Mouse (Mus musculus) thymus, postnatal 14 days (tissue): ENCODE measurements around the gene Cmtm5.
"Not testable (repeated sequence)": the region's sequence is repeated elsewhere in the genome, so short reads cannot be mapped to it uniquely, and the experiment has no call there.

Experiments
- DNase-seq: peaks from one replicate; pipeline ENCODE4 v3.0.0; 2021

Gene Cmtm5

GRCm38 (mm10) chr14:54936831-54937160 lies 735 bp downstream of the Cmtm5 start:
- DNase-seq, result no peak

GRCm38 (mm10) chr14:54937361-54938182 lies 1.5 kb downstream of the Cmtm5 start:
- no peak for DNase-seq

- no peak for DNase-seq
Observed at GRCm38 (mm10) chr14:54938431-54939219, 2.6 kb downstream of the Cmtm5 start.

DNA sequence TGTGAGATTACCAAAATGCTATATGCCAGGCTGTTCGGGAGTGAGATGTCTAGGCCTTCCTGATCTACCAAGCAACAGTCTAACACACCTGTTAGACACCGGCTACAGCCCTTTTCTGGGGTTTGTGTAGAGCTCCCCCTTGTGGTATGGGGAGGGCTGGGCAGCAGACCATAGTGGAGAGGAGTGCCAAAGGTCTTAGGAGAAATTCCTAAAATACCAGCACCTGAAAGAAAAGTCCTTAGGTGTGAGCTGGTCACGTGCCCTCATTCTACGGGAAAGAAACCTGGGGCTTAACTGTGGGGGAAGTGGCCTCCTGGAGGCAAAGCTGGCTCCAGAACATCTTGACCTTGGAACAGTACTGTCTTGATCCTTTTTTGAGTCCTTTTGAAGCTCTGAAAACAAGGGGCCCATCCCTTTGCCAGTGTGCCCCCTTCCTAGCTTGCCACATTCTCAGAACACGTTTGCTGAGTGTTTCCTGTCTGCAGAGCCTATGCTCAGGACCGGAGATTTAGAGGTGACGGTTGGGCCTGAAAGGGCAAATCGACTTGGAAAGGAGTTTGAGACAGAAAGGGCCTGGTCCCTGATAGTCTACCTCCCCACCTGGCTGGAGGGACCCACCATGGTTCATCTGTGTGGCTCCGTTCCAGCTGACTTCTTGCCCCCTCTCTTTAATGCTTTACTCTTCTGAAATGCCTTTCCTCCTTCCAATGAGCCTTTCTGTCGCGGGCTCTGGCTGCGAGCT lies 3.5 kb downstream of the Cmtm5 start:
- DNase-seq, result peak; percentile 75

GRCm38 (mm10) chr14:54940176-54940530 lies 4.1 kb downstream of the Cmtm5 start:
- DNase-seq, result no peak

GRCm38 (mm10) chr14:54941024-54941978 lies 5.2 kb downstream of the Cmtm5 start:
- DNase-seq, result no peak

- no peak for DNase-seq
Observed at GRCm38 (mm10) chr14:54942479-54942878, 6.4 kb downstream of the Cmtm5 start.

DNA sequence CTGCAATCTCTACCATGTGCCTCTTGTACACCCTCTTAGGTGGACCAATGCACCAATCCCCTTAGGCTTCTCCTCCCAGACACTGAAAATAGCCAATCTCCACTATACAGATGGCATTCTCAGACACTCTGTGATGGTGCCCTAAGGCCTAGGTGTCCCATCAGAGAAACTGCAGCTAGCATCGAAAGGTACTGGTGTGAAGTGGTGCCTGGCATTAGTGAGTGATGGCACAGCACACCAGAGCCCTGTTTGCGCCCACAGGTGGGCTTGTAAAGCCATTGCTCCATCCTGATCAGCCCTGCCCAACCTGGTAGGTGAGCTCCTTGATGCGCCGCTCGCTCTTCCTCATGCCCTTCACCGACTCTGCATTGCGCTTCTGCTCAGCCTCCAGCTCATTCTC lies 7.9 kb downstream of the Cmtm5 start:
- no peak for DNase-seq

DNA sequence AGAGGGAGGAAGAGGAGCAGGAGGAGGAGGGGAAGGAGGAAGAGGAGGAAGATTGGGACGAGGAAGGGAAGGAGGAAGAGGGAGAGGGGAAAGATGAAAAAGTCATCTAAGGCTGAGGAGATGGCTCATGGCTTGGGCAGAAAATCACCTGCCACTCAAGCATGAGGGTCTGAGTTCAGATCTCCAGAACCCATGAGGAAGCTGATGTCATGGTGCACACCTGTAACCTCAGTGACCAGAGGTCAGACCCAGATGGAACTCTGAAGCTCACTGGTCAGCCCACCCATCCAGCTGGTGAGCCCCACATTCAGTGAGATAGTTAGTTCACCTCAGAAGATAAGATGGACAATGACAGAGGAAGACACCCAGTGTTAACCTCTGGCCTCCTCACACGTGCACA lies 8.9 kb downstream of the Cmtm5 start:
- DNase-seq, result no peak

DNA sequence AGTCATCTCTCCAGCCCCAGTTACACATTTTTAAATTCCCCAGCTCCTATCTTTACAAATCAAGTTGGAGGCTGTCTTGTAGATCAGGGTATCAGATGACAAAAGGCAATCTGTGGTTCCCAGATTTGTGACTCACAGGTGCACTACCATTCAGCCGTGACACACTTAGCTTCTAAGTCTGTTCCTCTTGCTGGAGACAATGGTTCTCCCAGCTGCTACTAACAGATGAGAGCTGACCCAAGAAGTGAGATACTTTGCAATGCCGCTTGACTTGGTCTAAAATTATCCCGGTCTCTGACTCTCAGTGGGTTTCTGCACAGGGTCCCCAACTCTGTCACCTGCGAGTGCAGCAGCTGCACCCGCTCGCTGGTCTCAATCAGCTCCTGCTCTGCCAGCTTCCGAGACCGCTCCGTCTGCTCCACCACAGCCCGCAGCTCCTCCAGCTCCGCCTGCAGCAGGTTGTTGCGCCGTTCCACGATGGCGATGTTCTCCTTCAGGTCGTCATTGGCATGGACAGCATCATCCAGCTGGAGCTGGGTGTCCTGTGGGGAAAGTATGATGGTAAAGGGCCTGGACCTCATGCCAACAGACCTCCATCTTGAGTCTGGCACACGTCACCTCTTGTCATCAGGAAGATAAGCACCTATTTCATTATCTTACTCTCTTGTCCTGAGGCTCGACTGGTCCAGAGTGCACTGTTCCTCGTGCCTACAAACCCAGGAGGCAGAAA lies 10.1 kb downstream of the Cmtm5 start:
- DNase-seq, result no peak

DNA sequence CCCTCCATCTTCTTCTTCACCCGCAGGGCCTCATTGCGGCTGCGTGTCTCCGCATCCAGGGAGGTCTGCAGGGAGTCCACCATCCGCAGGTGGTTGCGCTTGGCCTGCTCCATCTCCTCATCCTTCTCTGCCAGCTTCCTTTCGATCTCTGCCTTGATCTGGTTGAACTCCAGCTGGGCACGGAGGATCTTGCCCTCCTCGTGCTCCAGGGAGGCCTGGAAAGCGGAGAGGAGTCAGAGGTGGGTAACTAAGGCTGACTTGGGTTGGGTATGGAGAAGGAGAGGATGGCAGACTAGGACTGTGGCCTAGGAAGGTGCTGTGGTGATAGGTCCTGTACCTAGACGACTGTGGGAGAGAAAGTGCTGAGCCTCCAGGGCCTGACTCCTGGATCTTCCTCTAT lies 10.9 kb downstream of the Cmtm5 start:
- not testable (repeated sequence) for DNase-seq

- DNase-seq, result no peak
Observed at GRCm38 (mm10) chr14:54948781-54949180, 12.7 kb downstream of the Cmtm5 start.

DNA sequence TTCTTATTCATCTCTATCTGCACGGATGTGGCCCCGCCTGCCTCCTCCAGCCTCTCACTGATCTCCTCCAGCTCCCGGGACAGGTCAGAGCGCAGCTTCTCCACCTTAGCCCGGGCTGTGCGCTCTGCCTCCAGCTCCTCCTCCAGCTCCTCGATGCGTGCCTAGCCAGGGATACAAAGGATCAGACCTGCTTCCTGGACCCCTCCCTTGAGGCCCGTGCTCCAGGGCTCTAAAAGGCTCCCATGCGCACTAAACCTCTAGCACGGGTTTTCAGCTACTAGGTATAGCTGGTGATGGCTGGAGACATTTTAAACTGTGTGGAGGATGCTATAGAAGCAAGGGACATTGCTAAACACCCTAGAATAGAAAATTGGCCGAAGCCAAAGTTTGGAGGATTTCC lies 14.4 kb downstream of the Cmtm5 start:
- no peak for DNase-seq

DNA sequence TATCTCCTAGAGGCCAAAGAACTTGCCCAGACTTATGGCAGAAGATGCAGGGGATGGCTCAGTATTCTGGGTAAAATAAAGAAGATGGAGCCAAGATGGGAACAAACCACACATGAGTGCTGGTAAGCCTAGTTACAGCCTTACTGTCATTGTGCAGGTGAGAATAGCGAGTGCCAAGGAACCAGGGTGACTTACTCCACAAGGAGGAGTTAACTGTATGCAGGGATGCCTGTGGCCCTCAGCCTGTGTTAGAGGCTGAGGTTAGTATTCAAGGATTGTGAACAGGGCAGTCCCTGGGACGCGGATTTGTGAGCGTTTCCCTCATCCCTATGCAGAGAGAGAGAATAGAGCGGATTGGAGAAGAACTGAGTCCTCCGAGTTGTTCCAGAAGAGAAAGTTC lies 15.5 kb downstream of the Cmtm5 start:
- no peak for DNase-seq

- no peak for DNase-seq
Observed at GRCm38 (mm10) chr14:54953664-54954206, 17.7 kb downstream of the Cmtm5 start.

GRCm38 (mm10) chr14:54954474-54954873 lies 18.4 kb downstream of the Cmtm5 start:
- no peak for DNase-seq

DNA sequence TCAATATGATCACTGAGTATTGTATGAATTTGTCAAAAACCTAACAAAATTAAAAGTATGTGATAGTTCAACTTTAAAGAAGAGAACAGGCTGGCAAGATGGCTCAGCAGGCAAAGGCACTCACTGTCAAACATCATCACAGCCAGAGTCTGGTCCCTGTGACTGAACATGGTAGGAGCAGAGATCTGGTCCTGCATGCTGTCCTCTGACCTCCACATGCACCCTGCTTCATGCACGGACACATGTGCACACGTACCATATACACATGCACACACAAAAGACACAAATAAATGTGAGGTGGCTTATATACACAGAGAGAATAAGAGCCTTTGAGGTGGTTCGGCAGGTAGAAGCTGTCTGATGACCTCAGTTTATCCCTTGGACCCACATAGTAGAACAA lies 19.4 kb downstream of the Cmtm5 start:
- DNase-seq, result no peak

- DNase-seq, result no peak
Observed at GRCm38 (mm10) chr14:54956533-54956932, 20.5 kb downstream of the Cmtm5 start.

- DNase-seq, result no peak
Observed at GRCm38 (mm10) chr14:54958503-54958902, 22.4 kb downstream of the Cmtm5 start.

GRCm38 (mm10) chr14:54959197-54959596 lies 23.1 kb downstream of the Cmtm5 start:
- DNase-seq, result no peak

GRCm38 (mm10) chr14:54959853-54960613 lies 24.0 kb downstream of the Cmtm5 start:
- not testable (repeated sequence) for DNase-seq
